Mouse (Mus musculus) brown adipose tissue, adult 24 weeks (tissue): ENCODE measurements around the gene Twnk. TPM values are rescaled to one million over a fixed set of nuclear protein-coding genes. Genes with fewer than 3 reads are reported as not detected.

ENCODE experiments used
- H3K27ac ChIP-seq: fragments of 200-500 bp; replicated peaks from 2 replicates; pipeline ENCODE4 v1.5.1; 2012; ENCODE audit warnings: low read depth, mild to moderate bottlenecking, low read length
- H3K4me1 ChIP-seq: fragments of 200-500 bp; 2 replicates; pipeline ENCODE4 v1.6.1; 2012; ENCODE audit warnings: low read length, mixed read lengths; ENCODE audit not compliant: control insufficient read depth, insufficient read depth, insufficient read length
- H3K4me3 ChIP-seq: fragments of 200-500 bp; 2 replicates; pipeline ENCODE4 v1.5.1; 2012; ENCODE audit warnings: low read depth, mild to moderate bottlenecking, low read length, moderate library complexity; ENCODE audit not compliant: insufficient read depth
- polyA plus RNA-seq: library from polyadenylated mRNA; stranded (reverse); fragments of >200 nt; gene quantifications from 2 replicates; pipeline ENCODE4 v1.2.4, GENCODE M21; 2012; ENCODE audit not compliant: missing spikeins, insufficient read depth, insufficient read length

Gene Twnk
- polyA plus RNA-seq, 1 experiment: 9.1 TPM

GRCm38 (mm10) chr19:45013581-45014225 is 8.2 kb downstream of the Twnk start:
- no peaks in the 10 kb centered on the region for H3K4me1 ChIP-seq
- no peak overlapping the region for H3K27ac ChIP-seq

GRCm38 (mm10) chr19:45014335-45014971 is 9.0 kb downstream of the Twnk start, which contains the start of gene Lzts2:
Lzts2 (plus strand) TSS chr19:45014414.
- peak within 1 kb of the TSS; percentile 98 for H3K27ac ChIP-seq
- no peaks in the 10 kb centered on the region for H3K4me1 ChIP-seq
- H3K4me3 ChIP-seq: peak within 1 kb of the TSS; percentile 92

More at GRCm38 (mm10) chr19:45013581-45014225, 8.2 kb downstream of the Twnk start:
- no peak overlapping the region for H3K4me3 ChIP-seq

GRCm38 (mm10) chr19:45014981-45015402 is 9.5 kb downstream of the Twnk start:
- H3K4me3 ChIP-seq: peak overlapping the region; percentile 92
- 0 out of 2 replicates have a peak, but pooled peaks cover 4% of the 10 kb centered on the region for H3K4me1 ChIP-seq
- H3K27ac ChIP-seq: peak overlapping the region; percentile 98

- Histone ChIP-seq H3K4me1 (peaks cover 8% of the 10 kb centered on the region), H3K27ac (peak overlapping the region; percentile 98), H3K4me3 (peak overlapping the region; percentile 92)
Observed at GRCm38 (mm10) chr19:45015518-45016281, 10.2 kb downstream of the Twnk start.

- Histone ChIP-seq H3K27ac (peak overlapping the region; percentile 99), H3K4me1 (peaks cover 17% of the 10 kb centered on the region), H3K4me3 (peak overlapping the region; percentile 92)
Observed at GRCm38 (mm10) chr19:45016341-45017215, 11.1 kb downstream of the Twnk start.

GRCm38 (mm10) chr19:45017216-45017771 is 11.8 kb downstream of the Twnk start:
- peaks cover 17% of the 10 kb centered on the region for H3K4me1 ChIP-seq

GRCm38 (mm10) chr19:45017909-45018308 is 12.4 kb downstream of the Twnk start:
- Histone ChIP-seq H3K27ac (peak overlapping the region; percentile 99), H3K4me3 (peak overlapping the region; percentile 90), H3K4me1 (peaks cover 17% of the 10 kb centered on the region)

More at GRCm38 (mm10) chr19:45017216-45017771, 11.8 kb downstream of the Twnk start:
- Histone ChIP-seq H3K27ac (peak overlapping the region; percentile 99), H3K4me3 (peak overlapping the region; percentile 90)

- Histone ChIP-seq H3K27ac (peak overlapping the region; percentile 93), H3K4me1 (peaks cover 17% of the 10 kb centered on the region), H3K4me3 (peak overlapping the region; percentile 90)
Observed at GRCm38 (mm10) chr19:45018351-45018831, 12.9 kb downstream of the Twnk start.

- H3K4me1 ChIP-seq: peaks cover 17% of the 10 kb centered on the region
- H3K27ac ChIP-seq: peak overlapping the region; percentile 71
- peak overlapping the region; percentile 28 for H3K4me3 ChIP-seq
Observed at GRCm38 (mm10) chr19:45020348-45020747, 14.9 kb downstream of the Twnk start.

- no peak overlapping the region for H3K4me3 ChIP-seq
- H3K27ac ChIP-seq: peak overlapping the region; percentile 50; the same call in 1 of the 2 replicates
- peaks cover 17% of the 10 kb centered on the region for H3K4me1 ChIP-seq
Observed at GRCm38 (mm10) chr19:45021362-45021761, 15.9 kb downstream of the Twnk start.

- peaks cover 35% of the 10 kb centered on the region for H3K4me1 ChIP-seq
- no peak overlapping the region for H3K27ac ChIP-seq
- no peak overlapping the region for H3K4me3 ChIP-seq
Observed at GRCm38 (mm10) chr19:45023993-45024392, 18.5 kb downstream of the Twnk start.

GRCm38 (mm10) chr19:45024775-45025174 is 19.3 kb downstream of the Twnk start:
- Histone ChIP-seq H3K27ac (no peak overlapping the region), H3K4me1 (peaks cover 34% of the 10 kb centered on the region), H3K4me3 (no peak overlapping the region)

- Histone ChIP-seq H3K27ac (no peak overlapping the region), H3K4me1 (peaks cover 28% of the 10 kb centered on the region), H3K4me3 (no peak overlapping the region)
Observed at GRCm38 (mm10) chr19:45025937-45026568, 20.6 kb downstream of the Twnk start.
